Mouse (Mus musculus): ENCODE results near the gene Ntm.

The Ntm gene

GRCm38 (mm10) chr9:29881614-29882013, 81.3 kb downstream of the Ntm start:
- DNase-seq: no peak

GRCm38 (mm10) chr9:29877583-29877982, 85.4 kb downstream of the Ntm start:
- peak; percentile 42 for DNase-seq

GRCm38 (mm10) chr9:29867746-29868145, 95.2 kb downstream of the Ntm start:
- no peak for DNase-seq

GRCm38 (mm10) chr9:29866824-29867223, 96.1 kb downstream of the Ntm start:
- DNase-seq: no peak

- no peak for DNase-seq
Observed at GRCm38 (mm10) chr9:29866101-29866500, 96.8 kb downstream of the Ntm start.

GRCm38 (mm10) chr9:29865502-29865901, 97.4 kb downstream of the Ntm start:
- DNase-seq: no peak

GRCm38 (mm10) chr9:29864886-29865285, 98.1 kb downstream of the Ntm start:
- no peak for DNase-seq

GRCm38 (mm10) chr9:29862408-29862807, 100.5 kb downstream of the Ntm start:
- DNase-seq: no peak

GRCm38 (mm10) chr9:29859256-29860048, 103.5 kb downstream of the Ntm start:
- no peak for DNase-seq

- no peak for DNase-seq
Observed at GRCm38 (mm10) chr9:29848735-29849455, 114.0 kb downstream of the Ntm start.

- no peak for DNase-seq
Observed at GRCm38 (mm10) chr9:29837344-29837743, 125.6 kb downstream of the Ntm start.

- peak; percentile 34 for DNase-seq
Observed at GRCm38 (mm10) chr9:29834911-29835310, 128.0 kb downstream of the Ntm start.

- DNase-seq: no peak
Observed at GRCm38 (mm10) chr9:29833781-29834180, 129.2 kb downstream of the Ntm start.

GRCm38 (mm10) chr9:29827240-29827660, 135.7 kb downstream of the Ntm start:
- no peak for DNase-seq

GRCm38 (mm10) chr9:29825236-29825635, 137.7 kb downstream of the Ntm start:
- DNase-seq: no peak

GRCm38 (mm10) chr9:29823716-29824115, 139.2 kb downstream of the Ntm start:
- no peak for DNase-seq

- no peak for DNase-seq
Observed at GRCm38 (mm10) chr9:29812685-29813084, 150.3 kb downstream of the Ntm start.

- no peak for DNase-seq
Observed at GRCm38 (mm10) chr9:29806790-29807189, 156.2 kb downstream of the Ntm start.

GRCm38 (mm10) chr9:29804483-29804882, 158.5 kb downstream of the Ntm start:
- no peak for DNase-seq

- DNase-seq: no peak
Observed at GRCm38 (mm10) chr9:29803738-29804285, 159.1 kb downstream of the Ntm start.

GRCm38 (mm10) chr9:29802990-29803737, 159.8 kb downstream of the Ntm start:
- peak; percentile 69 for DNase-seq

- no peak for DNase-seq
Observed at GRCm38 (mm10) chr9:29802071-29802705, 160.8 kb downstream of the Ntm start.

- no peak for DNase-seq
Observed at GRCm38 (mm10) chr9:29796281-29796680, 166.7 kb downstream of the Ntm start.

All from right cerebral cortex, postnatal 25 days (tissue).